Mouse (Mus musculus) c-Kit-positive CD71-negative TER-119-negative erythroid progenitor cells, embryonic 14.5 days (primary cell): ENCODE results near the gene Sumf1.

Experiments
- DNase-seq: peaks from one replicate; pipeline ENCODE4 v3.0.0-alpha.2; 2013; ENCODE audit warnings: low read depth

Gene Sumf1

GRCm38 (mm10) chr6:108146637-108147036 lies 38.7 kb downstream of the Sumf1 start:
- DNase-seq = no peak

- DNase-seq = no peak
Observed at GRCm38 (mm10) chr6:108145941-108146588, 39.3 kb downstream of the Sumf1 start.

- DNase-seq = no peak
Observed at GRCm38 (mm10) chr6:108145241-108145640, 40.1 kb downstream of the Sumf1 start.

- no peak for DNase-seq
Observed at GRCm38 (mm10) chr6:108142796-108143195, 42.6 kb downstream of the Sumf1 start.

- DNase-seq = no peak
Observed at GRCm38 (mm10) chr6:108140722-108141490, 44.5 kb downstream of the Sumf1 start.

- no peak for DNase-seq
Observed at GRCm38 (mm10) chr6:108137031-108137430, 48.4 kb downstream of the Sumf1 start.

- no peak for DNase-seq
Observed at GRCm38 (mm10) chr6:108136286-108136685, 49.1 kb downstream of the Sumf1 start.

GRCm38 (mm10) chr6:108132268-108132935 lies 53.0 kb downstream of the Sumf1 start:
- DNase-seq = no peak

- DNase-seq = no peak
Observed at GRCm38 (mm10) chr6:108130718-108131117, 54.7 kb downstream of the Sumf1 start.

GRCm38 (mm10) chr6:108126631-108127030 lies 58.8 kb downstream of the Sumf1 start:
- DNase-seq = no peak

GRCm38 (mm10) chr6:108125474-108125873 lies 59.9 kb downstream of the Sumf1 start:
- DNase-seq = no peak

GRCm38 (mm10) chr6:108117881-108118280 lies 67.5 kb downstream of the Sumf1 start:
- DNase-seq = no peak

- DNase-seq = no peak
Observed at GRCm38 (mm10) chr6:108114971-108115370, 70.4 kb downstream of the Sumf1 start.

GRCm38 (mm10) chr6:108111693-108112092 lies 73.7 kb downstream of the Sumf1 start:
- DNase-seq = no peak

- DNase-seq = no peak
Observed at GRCm38 (mm10) chr6:108110336-108110735, 75.0 kb downstream of the Sumf1 start.

GRCm38 (mm10) chr6:108107376-108107775 lies 78.0 kb downstream of the Sumf1 start:
- no peak for DNase-seq

- no peak for DNase-seq
Observed at GRCm38 (mm10) chr6:108101936-108102830, 83.2 kb downstream of the Sumf1 start.

- no peak for DNase-seq
Observed at GRCm38 (mm10) chr6:108098846-108099217, 86.5 kb downstream of the Sumf1 start.

GRCm38 (mm10) chr6:108098171-108098845 lies 87.1 kb downstream of the Sumf1 start:
- peak; percentile 63 for DNase-seq

- DNase-seq = no peak
Observed at GRCm38 (mm10) chr6:108095445-108095844, 89.9 kb downstream of the Sumf1 start.

- no peak for DNase-seq
Observed at GRCm38 (mm10) chr6:108093449-108093848, 91.9 kb downstream of the Sumf1 start.
